Mouse (Mus musculus) embryo, embryonic 10 days (tissue): ENCODE results near the gene Stil.

Source experiments
- DNase-seq: peaks from one replicate; pipeline ENCODE4 v3.0.0-alpha.2; 2015; ENCODE audit warnings: low spot score

Stil gene

GRCm38 (mm10) chr4:115083031-115083430 is 83.1 kb downstream of the Stil start:
- no peak for DNase-seq

- peak; percentile 84 for DNase-seq
Measured at GRCm38 (mm10) chr4:115085522-115086095, 85.7 kb downstream of the Stil start.

DNA sequence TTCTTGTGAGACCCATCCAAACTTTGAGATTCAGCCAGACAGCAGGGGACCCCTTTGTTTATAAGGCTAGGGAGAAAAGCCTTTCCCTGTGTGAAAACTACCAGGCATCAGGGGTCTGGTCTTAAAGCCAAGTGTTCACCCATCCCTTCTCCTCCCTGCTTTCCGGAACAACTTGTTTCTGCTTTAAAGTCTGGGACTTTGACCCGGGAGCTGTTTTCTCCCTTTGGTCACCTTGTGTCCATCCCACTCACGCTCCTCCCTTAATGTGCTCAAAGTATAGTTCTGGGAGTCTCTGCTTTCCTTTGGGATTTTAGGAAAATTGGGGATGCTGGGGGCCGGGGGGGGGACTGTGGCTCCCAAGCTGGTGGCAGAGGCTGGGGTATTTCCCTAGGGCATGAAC is 86.3 kb downstream of the Stil start:
- no peak for DNase-seq

DNA sequence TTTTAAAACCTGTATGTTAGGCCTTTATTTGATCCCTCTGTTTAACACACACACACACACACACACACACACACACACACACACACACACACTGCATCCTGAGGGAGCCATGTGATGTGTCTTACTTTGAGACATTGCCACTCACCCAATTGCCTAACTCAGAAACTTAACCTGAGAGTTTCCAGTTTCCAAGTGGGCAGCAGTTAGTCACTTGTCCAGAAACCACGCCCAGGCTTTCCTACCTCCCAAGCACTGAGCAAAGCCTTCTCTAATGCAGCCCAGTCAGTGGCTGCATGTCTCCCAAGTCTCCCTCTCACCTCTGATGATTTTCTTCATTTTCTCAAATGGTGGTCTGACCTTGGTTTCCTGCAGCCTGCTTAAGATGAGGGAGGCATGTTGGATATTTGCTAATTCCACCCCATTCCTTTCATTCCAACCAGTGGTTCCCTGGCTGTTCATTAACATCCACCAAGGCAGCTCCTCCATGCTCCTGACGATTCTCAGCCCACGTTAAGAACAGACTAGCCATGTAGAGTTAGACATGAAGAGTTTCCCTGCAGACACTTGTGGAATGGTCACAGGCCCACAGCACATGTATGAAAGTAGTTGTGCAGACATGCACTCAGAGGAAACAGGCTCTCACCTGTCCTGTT is 86.9 kb downstream of the Stil start:
- DNase-seq = no peak

- DNase-seq = no peak
Measured at GRCm38 (mm10) chr4:115088611-115089338, 88.8 kb downstream of the Stil start, which contains the start of gene Pdzk1ip1. Gene Pdzk1ip1, plus strand, starts transcription at chr4:115088708.

GRCm38 (mm10) chr4:115090592-115090991 is 90.6 kb downstream of the Stil start:
- no peak for DNase-seq

DNA sequence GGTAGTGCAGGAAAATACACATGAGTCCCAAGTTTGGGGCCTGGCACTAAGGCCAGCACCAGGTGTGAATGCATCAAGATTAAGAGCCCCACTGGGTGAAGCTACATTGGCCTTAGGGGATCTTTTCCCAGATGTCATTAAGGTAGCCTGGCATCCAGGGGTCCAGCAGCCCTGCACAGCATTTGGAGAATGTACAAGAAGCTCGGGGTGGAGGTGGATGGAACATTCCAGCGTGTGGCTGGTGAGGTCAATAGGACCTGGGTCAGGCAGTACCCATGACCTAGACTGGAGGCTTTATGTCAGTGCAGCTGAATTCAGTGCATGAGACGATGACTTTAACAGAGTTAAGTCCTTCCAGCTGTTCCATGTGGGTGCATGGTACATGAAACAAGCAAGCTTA is 91.8 kb downstream of the Stil start:
- no peak for DNase-seq
